Mouse (Mus musculus) embryo, embryonic 10.5 days (tissue): ENCODE results near the gene Dlat.

Source experiments
- DNase-seq: peaks from one replicate; pipeline ENCODE4 v3.0.0-alpha.2; 2015; ENCODE audit warnings: low spot score

Dlat gene

GRCm38 (mm10) chr9:50593544-50593943 lies 66.0 kb downstream of the Dlat start:
- peak; percentile 69 for DNase-seq

GRCm38 (mm10) chr9:50592955-50593354 lies 66.6 kb downstream of the Dlat start:
- DNase-seq: no peak

GRCm38 (mm10) chr9:50590856-50591518 lies 68.6 kb downstream of the Dlat start:
- no peak for DNase-seq

- DNase-seq: no peak
Observed at GRCm38 (mm10) chr9:50586955-50587354, 72.6 kb downstream of the Dlat start.

- no peak for DNase-seq
Observed at GRCm38 (mm10) chr9:50585145-50585818, 74.3 kb downstream of the Dlat start.
